Mouse (Mus musculus) liver, postnatal 0 days (tissue): ENCODE results near the gene Bbs9.

Experiments used
- CTCF ChIP-seq: sonication (generic); IDR thresholded peaks from 2 replicates; pipeline ENCODE4 v1.5.1; 2016; ENCODE audit warnings: antibody characterized with exemption, low read depth
- EP300 ChIP-seq: IDR thresholded peaks from 2 replicates; pipeline ENCODE4 v1.6.1; 2016; ENCODE audit warnings: antibody characterized with exemption, low read depth, mild to moderate bottlenecking

DNA sequence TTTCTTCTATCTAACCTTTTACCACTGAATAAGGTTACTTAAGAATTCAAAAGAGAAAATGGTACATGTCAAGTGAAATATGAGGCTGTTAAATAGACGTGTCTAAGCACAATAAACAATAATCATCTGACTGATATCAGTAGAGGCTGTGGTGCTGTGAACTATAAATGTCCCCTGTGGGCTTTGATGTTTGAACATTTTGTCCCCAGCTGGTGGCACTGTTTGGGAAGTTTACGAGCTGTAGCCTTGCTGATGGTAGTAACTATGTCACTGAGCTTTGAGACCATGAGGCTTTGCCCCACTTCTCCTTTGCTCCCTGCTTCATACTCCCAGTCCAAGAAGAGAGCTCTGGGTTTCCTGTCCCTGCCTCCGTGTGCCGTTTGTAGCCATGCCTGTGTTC, 222.3 kb downstream of the Bbs9 start:
- TF ChIP-seq CTCF (no peak), EP300 (no peak)
